9 mouse cellular contexts compared by ENCODE assay signal in genomic region chr11:117415955-117416354, GRCm38 (mm10).
A peak's percentile ranks its signal among the peaks of the same experiment; 100 is the strongest.
DNase-seq lines count a peak whose midpoint lies in the region; ATAC-seq and TF ChIP-seq lines count a peak whose summit lies in the region.
"Had no signal": no experiment of that assay in that cellular context is flagged by ENCODE, and none has a peak within 500 bp of the region (broad histone marks: within the 10 kb centered on the region; RNA-seq: fewer than 3 reads in every experiment).

No protein-coding gene starts in this region.

- H3K4me2 ChIP-seq in embryonic facial prominence, embryonic 14.5 days (ENCODE audit: low read depth, low read length), result peak overlapping the region; percentile 52
- peak overlapping the region; percentile 27 for H3K4me2 ChIP-seq in kidney, embryonic 16.5 days (replicated peaks; ENCODE audit: low read depth, low read length)
- peak overlapping the region; percentile 44 for H3K4me2 ChIP-seq in midbrain, postnatal 0 days (ENCODE audit: low read depth, low read length, poor library complexity, severe bottlenecking)

- WGBS in embryonic facial prominence, embryonic 14.5 days, result 8% methylated on average over 12 of the region's 13 CpGs
- WGBS in kidney, embryonic 16.5 days, result 7% methylated on average over 13 of the region's 13 CpGs
- WGBS in midbrain, postnatal 0 days, result 8% methylated on average over 13 of the region's 13 CpGs

- no peak overlapping the region for H3K27ac ChIP-seq in embryonic facial prominence, embryonic 14.5 days (replicated peaks; ENCODE audit: low read depth, low read length)
- no peak overlapping the region for H3K27ac ChIP-seq in kidney, embryonic 16.5 days (ENCODE audit: low read length)
- H3K27ac ChIP-seq in midbrain, postnatal 0 days (ENCODE audit: low read depth, low read length), result 0 out of 2 replicates have a peak overlapping the region, but pooled peaks have one; percentile 12
- H3K27ac ChIP-seq: lung, embryonic 15.5 days had no signal

- no peaks in the 10 kb centered on the region for H3K36me3 ChIP-seq in embryonic facial prominence, embryonic 14.5 days (ENCODE audit: control insufficient read depth, insufficient read depth, low read length)
- no peaks in the 10 kb centered on the region for H3K36me3 ChIP-seq in kidney, embryonic 16.5 days (ENCODE audit: insufficient read depth, low read length)
- H3K36me3 ChIP-seq in midbrain, postnatal 0 days (ENCODE audit: insufficient read depth, low read length), result no peaks in the 10 kb centered on the region
- H3K36me3 ChIP-seq: lung, embryonic 15.5 days had no signal

- H3K4me1 ChIP-seq in embryonic facial prominence, embryonic 14.5 days (ENCODE audit: control insufficient read depth, insufficient read depth, low read length), result peaks cover 45% of the 10 kb centered on the region
- H3K4me1 ChIP-seq in kidney, embryonic 16.5 days (ENCODE audit: insufficient read depth, low read length), result peaks cover 11% of the 10 kb centered on the region
- H3K4me1 ChIP-seq in midbrain, postnatal 0 days (ENCODE audit: insufficient read depth, low read length), result peaks cover 9% of the 10 kb centered on the region; the same call in 1 of the 2 replicates

- H3K4me3 ChIP-seq in embryonic facial prominence, embryonic 14.5 days (ENCODE audit: low read depth, low read length), result 0 out of 2 replicates have a peak overlapping the region, but pooled peaks have one; percentile 4
- no peak overlapping the region for H3K4me3 ChIP-seq in kidney, embryonic 16.5 days (ENCODE audit: low read length)
- no peak overlapping the region for H3K4me3 ChIP-seq in midbrain, postnatal 0 days (ENCODE audit: low read depth, low read length)
- H3K4me3 ChIP-seq: lung, embryonic 15.5 days had no signal

- DNase-seq in adrenal gland, adult (ENCODE audit: inconsistent age in 2 of 2, low spot score in 1 of 2), result peak; percentile 48 to 68
- no peak for DNase-seq in adrenal gland, adult 8-10 months
- peak; percentile 19 for DNase-seq in 416B (ENCODE audit: low read depth)
- no peak for DNase-seq in embryonic facial prominence, embryonic 14.5 days (ENCODE audit: low spot score)
- no peak for DNase-seq in midbrain, postnatal 0 days (ENCODE audit: low spot score)
- no peak for DNase-seq in cerebellum, adult 8-10 months
- DNase-seq in layer of hippocampus, postnatal 36 days, result no peak

- H3K9ac ChIP-seq in embryonic facial prominence, embryonic 14.5 days (ENCODE audit: low read depth, low read length), result no peak overlapping the region
- H3K9ac ChIP-seq in kidney, embryonic 16.5 days (replicated peaks; ENCODE audit: low read length), result no peak overlapping the region
- 0 out of 2 replicates have a peak overlapping the region, but pooled peaks have one; percentile 13 for H3K9ac ChIP-seq in midbrain, postnatal 0 days (replicated peaks; ENCODE audit: low read length, poor library complexity, severe bottlenecking)

- H3K9me3 ChIP-seq in embryonic facial prominence, embryonic 14.5 days (ENCODE audit: control insufficient read depth, low read length), result no peaks in the 10 kb centered on the region
- H3K9me3 ChIP-seq in kidney, embryonic 16.5 days (ENCODE audit: low read length), result no peaks in the 10 kb centered on the region
- H3K9me3 ChIP-seq in midbrain, postnatal 0 days (ENCODE audit: low read length), result no peaks in the 10 kb centered on the region
- H3K9me3 ChIP-seq: lung, embryonic 15.5 days had no signal

- no peak for TF ChIP-seq CTCF in midbrain, postnatal 0 days (IDR thresholded peaks at IDR 0.05)

- H3K27me3 ChIP-seq in embryonic facial prominence, embryonic 14.5 days (replicated peaks; ENCODE audit: control insufficient read depth, insufficient read depth, low read length), result peaks cover 9% of the 10 kb centered on the region
- peaks cover 42% of the 10 kb centered on the region for H3K27me3 ChIP-seq in kidney, embryonic 16.5 days (ENCODE audit: insufficient read depth, low read length)
- no peaks in the 10 kb centered on the region for H3K27me3 ChIP-seq in midbrain, postnatal 0 days (ENCODE audit: insufficient read depth, low read length)

- peak; percentile 30; the same call in 1 of the 2 replicates for ATAC-seq in embryonic facial prominence, embryonic 14.5 days (ENCODE audit: low read depth)
- no peak for ATAC-seq in kidney, embryonic 16.5 days (ENCODE audit: low FRiP score, low TSS enrichment)
- ATAC-seq in midbrain, postnatal 0 days (ENCODE audit: low FRiP score), result no peak

Comparison
In these comparisons a context has a peak if more than half of its experiments do, and no peak if none do; other contexts are left out.
1. DNase-seq: peak in adrenal gland, adult (2 of 2) and 416B (single experiment); none in adrenal gland, adult 8-10 months (single experiment), embryonic facial prominence, embryonic 14.5 days (single experiment), midbrain, postnatal 0 days (single experiment), cerebellum, adult 8-10 months (single experiment) and layer of hippocampus, postnatal 36 days (0 of 2).
2. Peak in every context shown above with its lines, with median percentiles within 50 percentile points of each other: H3K4me2 ChIP-seq.